Mouse (Mus musculus) urinary bladder, postnatal 0 days (tissue): ENCODE data around the gene Cntn5. TPM values are rescaled to one million over a fixed set of nuclear protein-coding genes. Genes with fewer than 3 reads are reported as not detected.

Experiments used
- microRNA-seq: library from miRNA; unstranded; fragments of <30 nt; microRNA quantifications from one replicate; pipeline ENCODE4, GENCODE M21; 2016
- polyA plus RNA-seq: library from polyadenylated mRNA; unstranded; fragments of >200 nt; fragmentation: Nextera tagmentation; extraction: Ambion mirVana; gene quantifications from 2 replicates; pipeline ENCODE4 v1.2.1, GENCODE M21; 2015

Cntn5 gene
- polyA plus RNA-seq: 0.04 TPM in 1 of 2 replicates, not detected in the other

DNA sequence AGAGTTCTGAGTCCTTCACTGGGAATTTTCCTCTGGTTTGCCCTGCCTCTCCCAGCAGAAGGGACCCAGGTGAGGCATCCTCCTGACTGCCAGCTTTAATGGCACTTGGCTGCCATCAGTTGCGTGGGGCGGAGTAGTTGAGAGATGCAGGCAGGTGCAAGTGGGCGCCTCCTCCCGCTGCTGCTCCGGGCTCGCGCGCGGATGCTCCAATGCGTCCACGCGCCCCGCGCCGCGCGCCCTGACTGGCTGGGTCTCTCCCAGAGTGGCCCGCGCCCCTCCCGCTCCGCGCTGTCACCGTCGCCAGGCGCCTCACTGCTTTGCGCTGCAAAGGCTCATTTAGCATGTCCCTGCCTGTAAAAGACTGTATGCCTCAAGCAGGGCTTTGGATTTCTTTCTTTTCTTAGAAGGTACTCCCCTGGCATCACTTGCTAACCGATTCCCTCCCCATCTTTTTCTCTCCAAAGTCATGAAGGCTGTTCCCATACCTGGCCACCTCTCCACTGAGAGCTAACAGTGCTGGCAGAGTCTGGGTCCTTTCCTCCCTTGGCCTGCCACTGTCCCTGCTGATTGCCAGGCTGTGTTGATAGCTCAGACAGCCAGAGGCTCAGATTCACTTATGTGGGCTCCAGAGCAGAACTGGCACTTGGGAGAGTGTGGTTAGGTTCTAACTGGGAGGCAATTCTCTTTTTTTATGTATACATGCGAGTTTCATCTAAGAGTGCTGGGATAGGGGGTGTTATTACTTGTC, at the start of gene Cntn5:
Cntn5 (minus strand) TSS at position 160 of the 748 bp plus-strand sequence.

Small RNA genes lying within 50 kb of the gene (microRNA-seq; reads per million reads assigned to microRNA genes)
- not detected for gene Gm24496
- gene Gm25086: not detected
- not detected for gene Gm26195
- gene Mir6237: not detected
